Mouse (Mus musculus): ENCODE results near the gene Map3k13.

DNA sequence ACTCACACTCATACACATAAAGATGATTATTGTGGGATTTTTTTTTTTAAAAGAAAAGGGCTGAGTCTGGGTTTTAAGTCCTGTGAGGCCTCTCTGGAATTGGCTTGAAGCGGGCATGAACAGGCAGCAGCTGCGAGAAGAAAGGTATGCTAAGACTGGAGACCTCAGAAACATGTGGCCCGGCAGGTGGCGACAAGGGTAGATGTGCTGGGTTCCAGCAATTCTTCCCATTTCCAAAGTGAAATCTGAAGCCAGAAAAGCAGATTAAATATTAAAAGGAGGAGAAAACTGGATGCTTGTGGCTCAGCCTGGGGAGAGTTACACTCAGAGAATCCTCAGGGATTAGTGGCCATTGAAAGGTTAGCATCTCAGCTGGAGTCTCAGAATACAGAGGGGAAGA, 177.3 kb downstream of the Map3k13 start:
- no peak for TF ChIP-seq ZNF384 (IDR thresholded peaks at IDR 0.05; ENCODE audit: low read depth, low read length)
- no peak for TF ChIP-seq HCFC1 (IDR thresholded peaks at IDR 0.05; ENCODE audit: borderline replicate concordance, insufficient read depth, low read length)
